Mouse (Mus musculus): ENCODE data around the gene Wdr6.

DNA sequence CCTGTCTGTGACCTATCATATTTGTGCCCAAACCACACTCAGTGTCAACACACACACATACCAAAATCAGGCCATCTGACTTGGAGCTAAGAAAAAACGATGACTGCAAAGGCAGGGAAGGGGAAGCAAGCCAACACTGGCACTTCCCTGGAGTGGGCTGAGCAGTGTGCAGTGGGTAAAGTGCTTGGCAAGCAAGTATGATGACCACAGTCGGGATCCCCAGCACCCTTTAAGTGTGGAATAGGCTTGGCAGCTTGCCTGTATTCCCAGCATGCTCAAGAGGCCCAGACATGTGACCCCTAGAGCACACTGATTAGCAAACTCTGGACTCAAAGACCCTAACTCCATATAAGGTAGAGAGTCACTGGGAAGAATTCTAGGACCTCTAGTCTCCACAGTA is 48.0 kb upstream of the Wdr6 start:
- TF ChIP-seq CTCF (IDR thresholded peaks at IDR 0.05; ENCODE audit: control insufficient read depth, insufficient read depth, low read length) (no peak), POLR2A (IDR thresholded peaks at IDR 0.05; ENCODE audit: borderline replicate concordance, control insufficient read depth, low read depth, low read length) (no peak)
